Mouse (Mus musculus) cerebellum, adult 2 months (tissue): ENCODE measurements around the gene Akap12.

ENCODE experiments used
- CTCF ChIP-seq: fragments of 200-500 bp; IDR thresholded peaks from 2 replicates; pipeline ENCODE4 v1.5.1; 2011; ENCODE audit warnings: low read depth, mild to moderate bottlenecking, control low read depth, low read length, moderate library complexity, borderline replicate concordance; ENCODE audit not compliant: insufficient read depth
- POLR2A ChIP-seq: fragments of 200-500 bp; IDR thresholded peaks from 2 replicates; pipeline ENCODE4 v1.6.1; 2011; ENCODE audit warnings: low read length, control low read depth, borderline replicate concordance; ENCODE audit not compliant: insufficient read depth

DNA sequence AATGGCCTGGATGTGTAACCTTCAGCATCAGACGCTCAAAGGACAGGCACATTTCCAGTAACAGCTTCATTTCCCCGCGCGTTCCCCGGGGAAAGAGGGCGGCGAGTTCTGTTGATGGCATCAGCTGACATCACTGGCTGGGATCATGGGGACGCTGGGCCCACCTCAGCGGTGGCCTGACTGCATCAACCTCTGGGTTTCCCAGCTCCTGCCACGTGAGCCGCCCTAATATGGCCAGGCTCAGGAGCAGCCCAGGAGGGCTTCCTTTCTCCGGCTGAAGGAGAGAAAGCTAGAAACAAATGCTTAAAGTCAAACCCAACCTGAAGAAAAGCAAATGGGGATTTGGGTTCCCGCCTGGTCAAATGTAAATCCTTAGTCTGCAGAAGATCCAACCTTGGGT, 539 bp upstream of the Akap12 start:
- TF ChIP-seq CTCF (no peak), POLR2A (no peak)
